Mouse (Mus musculus) kidney, adult 2 months (tissue): Measurements from ENCODE around the gene 6820408C15Rik. TPM values are rescaled to one million over a fixed set of nuclear protein-coding genes. Genes with fewer than 3 reads are reported as not detected.

Experiments
- DNase-seq: peaks from one replicate; pipeline ENCODE4 v3.0.0; 2021
- H3K27ac ChIP-seq: fragments of 200-500 bp; 2 replicates; pipeline ENCODE4 v1.5.1; 2012; ENCODE audit warnings: low read depth, low read length, control low read depth, inconsistent platforms; ENCODE audit not compliant: insufficient read depth
- H3K27me3 ChIP-seq: fragments of 200-500 bp; replicated peaks from 2 replicates; pipeline ENCODE4 v1.6.1; 2012; ENCODE audit warnings: mild to moderate bottlenecking, moderate library complexity, low read length, inconsistent platforms; ENCODE audit not compliant: control insufficient read depth, insufficient read depth
- H3K36me3 ChIP-seq: fragments of 200-500 bp; 2 replicates; pipeline ENCODE4 v1.6.1; 2012; ENCODE audit warnings: mild to moderate bottlenecking, moderate library complexity, low read length, inconsistent platforms; ENCODE audit not compliant: control insufficient read depth, insufficient read depth
- H3K4me1 ChIP-seq: fragments of 200-500 bp; 2 replicates; pipeline ENCODE4 v1.6.1; 2011; ENCODE audit warnings: low read length; ENCODE audit not compliant: control insufficient read depth, insufficient read depth
- H3K4me3 ChIP-seq: fragments of 200-500 bp; 2 replicates; pipeline ENCODE4 v1.5.1; 2011; ENCODE audit warnings: mild to moderate bottlenecking, low read depth, low read length, control low read depth; ENCODE audit not compliant: insufficient read depth
- CTCF ChIP-seq: fragments of 200-500 bp; conservative IDR thresholded peaks from 2 replicates; pipeline ENCODE4 v1.5.1; 2011; ENCODE audit warnings: low read depth, mild to moderate bottlenecking, control low read depth, low read length, moderate library complexity, mixed read lengths; ENCODE audit not compliant: insufficient read depth, insufficient read length
- POLR2A ChIP-seq: fragments of 200-500 bp; IDR thresholded peaks from one replicate; pipeline ENCODE4 v1.6.1; 2011; ENCODE audit warnings: low read depth, low read length, control low read depth
- WGBS: fragments of 180-500 bp; shearing (Covaris S2); methylation state at CpG from one replicate; pipeline ENCODE4 v1.1.7; 2018; 5-methylcytosine and 5-hydroxymethylcytosine counted together
- polyA plus RNA-seq: library from polyadenylated mRNA; depleted of rRNA; stranded (reverse); fragments of >200 nt; gene quantifications from 2 replicates; pipeline ENCODE4 v1.2.3, GENCODE M21; 2012

6820408C15Rik gene
- polyA plus RNA-seq, 1 experiment = 0.78 TPM

DNA sequence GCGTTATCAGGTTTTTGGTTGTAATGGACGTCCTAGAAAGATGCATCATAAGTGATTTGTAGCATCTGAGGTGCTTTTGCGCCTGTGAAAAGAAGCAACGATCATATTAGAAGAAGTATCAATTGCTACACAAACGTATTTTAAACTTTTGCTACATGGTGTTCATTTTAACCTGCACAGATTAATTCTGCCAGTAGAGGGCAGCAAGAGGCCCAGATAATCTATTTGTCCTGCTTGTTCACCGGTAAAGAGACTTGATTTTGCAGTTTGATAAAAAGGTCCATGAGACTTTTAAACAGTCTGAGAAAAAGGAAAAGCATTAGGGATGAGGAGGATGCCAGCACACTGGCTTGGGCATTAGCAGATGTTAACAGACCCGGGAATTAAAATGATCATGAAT, 55.6 kb downstream of the 6820408C15Rik start:
- 22% methylated on average over 7 of the region's 7 CpGs for WGBS
- Histone ChIP-seq H3K36me3 (no peaks in the 10 kb centered on the region), H3K4me3 (no peak overlapping the region), H3K27ac (no peak overlapping the region), H3K4me1 (no peaks in the 10 kb centered on the region), H3K27me3 (no peaks in the 10 kb centered on the region)
- TF ChIP-seq POLR2A (no peak), CTCF (0 out of 2 replicates have a peak, but pooled peaks have one; percentile 18)
- peak; percentile 72 for DNase-seq

DNA sequence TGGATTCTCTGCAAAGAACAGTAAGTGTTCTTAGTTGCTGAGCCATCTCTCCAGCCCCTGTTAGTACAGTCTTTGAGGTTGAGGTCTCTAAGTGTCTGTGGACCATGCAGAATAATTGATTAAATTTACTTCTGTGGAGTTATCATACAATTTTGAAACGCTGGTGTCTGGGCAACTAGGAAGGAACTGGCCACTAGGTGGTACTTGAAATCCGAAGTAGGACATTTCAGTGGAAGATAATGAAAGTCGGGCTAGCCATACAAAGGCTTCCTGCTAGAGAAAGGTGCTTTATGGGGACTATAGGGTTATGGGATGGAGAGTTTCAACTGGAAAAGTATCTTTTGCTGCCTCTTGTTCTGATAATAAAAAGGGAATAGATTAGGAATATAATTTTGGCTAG, 57.0 kb downstream of the 6820408C15Rik start:
- Histone ChIP-seq H3K27me3 (no peaks in the 10 kb centered on the region), H3K36me3 (no peaks in the 10 kb centered on the region), H3K4me3 (no peak overlapping the region), H3K27ac (no peak overlapping the region), H3K4me1 (no peaks in the 10 kb centered on the region)
- TF ChIP-seq CTCF (no peak), POLR2A (no peak)
- peak; percentile 42 for DNase-seq
- 15% methylated on average over 3 of the region's 3 CpGs for WGBS

DNA sequence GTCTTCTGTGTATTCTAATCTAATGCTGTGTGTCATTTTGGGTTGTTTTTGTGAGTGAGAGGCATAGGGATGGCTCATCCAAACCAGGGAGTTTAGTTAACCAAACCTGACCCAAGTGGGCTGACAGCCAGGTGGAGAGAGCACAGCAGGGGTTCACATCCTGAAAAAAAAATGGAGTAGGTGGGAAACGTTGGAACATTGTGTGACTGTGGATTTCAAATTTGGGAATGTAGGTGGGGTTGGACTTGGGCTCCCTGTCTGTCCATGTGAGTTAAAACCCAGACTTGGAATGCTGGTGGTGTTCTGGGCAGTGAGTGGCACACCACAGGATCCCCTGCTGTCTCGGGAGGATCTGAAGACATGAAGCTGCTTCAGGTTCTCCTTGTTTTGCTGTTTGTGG, 61.4 kb downstream of the 6820408C15Rik start, which contains the start of gene Defb20:
TSS of gene Defb20 (plus strand) at position 301 of the 400 bp plus-strand sequence.
- Histone ChIP-seq H3K27me3 (no peaks in the 10 kb centered on the region), H3K4me1 (no peaks in the 10 kb centered on the region), H3K4me3 (no peak within 1 kb of the TSS), H3K27ac (no peak within 1 kb of the TSS), H3K36me3 (no peaks in the 10 kb centered on the region)
- no peak for DNase-seq
- TF ChIP-seq POLR2A = no peak
- TF ChIP-seq CTCF = no peak
- 53% methylated on average over 2 of the region's 2 CpGs for whole genome bisulfite sequencing

DNA sequence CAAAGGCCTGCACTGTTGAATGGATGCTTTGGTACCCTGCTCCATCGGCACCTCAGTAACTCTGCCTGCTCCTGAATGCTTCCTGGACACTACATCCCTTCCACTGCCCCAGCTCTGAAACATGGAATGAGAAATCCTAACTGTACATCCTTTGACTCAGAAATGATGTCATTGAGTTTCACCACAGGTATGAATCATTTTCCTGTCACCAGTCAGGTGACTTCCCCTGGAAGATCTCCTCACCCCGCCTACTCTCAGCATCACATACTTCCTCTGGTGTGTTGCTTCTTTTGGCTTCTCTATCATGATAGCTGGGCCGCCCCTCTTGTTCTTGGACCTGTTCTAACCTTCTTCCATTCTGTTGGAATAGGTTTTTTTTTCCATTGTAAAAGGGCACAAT, 65.5 kb downstream of the 6820408C15Rik start:
- H3K27ac ChIP-seq = no peak overlapping the region
- no peaks in the 10 kb centered on the region for H3K36me3 ChIP-seq
- TF ChIP-seq CTCF (no peak), POLR2A (no peak)
- no peaks in the 10 kb centered on the region for H3K4me1 ChIP-seq
- H3K27me3 ChIP-seq = no peaks in the 10 kb centered on the region
- 87% methylated on average over 3 of the region's 3 CpGs for WGBS
- H3K4me3 ChIP-seq = no peak overlapping the region
- DNase-seq = no peak

DNA sequence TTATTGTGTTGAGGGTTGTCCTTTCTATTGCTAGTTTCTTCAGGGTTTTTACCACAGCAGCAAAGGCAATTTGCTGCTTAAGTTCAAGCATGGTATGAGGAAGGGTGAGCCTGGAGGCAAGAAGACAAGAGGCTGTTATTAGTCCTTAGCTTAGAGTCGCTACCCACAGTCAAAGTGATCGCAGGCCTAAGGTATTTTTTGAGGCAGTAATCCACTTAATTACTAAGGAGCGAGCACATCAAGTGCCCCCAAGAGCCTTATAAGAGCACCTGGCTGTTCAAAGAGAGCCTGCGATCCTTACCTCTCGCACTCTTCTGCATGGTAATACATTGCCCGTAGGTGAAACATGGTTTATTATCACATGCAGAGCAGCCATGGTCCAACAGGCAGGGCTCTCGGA, 66.3 kb downstream of the 6820408C15Rik start:
- Histone ChIP-seq H3K27me3 (no peaks in the 10 kb centered on the region), H3K36me3 (no peaks in the 10 kb centered on the region), H3K27ac (no peak overlapping the region), H3K4me3 (no peak overlapping the region), H3K4me1 (no peaks in the 10 kb centered on the region)
- no peak for TF ChIP-seq CTCF
- no peak for TF ChIP-seq POLR2A
- DNase-seq = no peak
- WGBS = 90% methylated on average over 7 of the region's 7 CpGs

DNA sequence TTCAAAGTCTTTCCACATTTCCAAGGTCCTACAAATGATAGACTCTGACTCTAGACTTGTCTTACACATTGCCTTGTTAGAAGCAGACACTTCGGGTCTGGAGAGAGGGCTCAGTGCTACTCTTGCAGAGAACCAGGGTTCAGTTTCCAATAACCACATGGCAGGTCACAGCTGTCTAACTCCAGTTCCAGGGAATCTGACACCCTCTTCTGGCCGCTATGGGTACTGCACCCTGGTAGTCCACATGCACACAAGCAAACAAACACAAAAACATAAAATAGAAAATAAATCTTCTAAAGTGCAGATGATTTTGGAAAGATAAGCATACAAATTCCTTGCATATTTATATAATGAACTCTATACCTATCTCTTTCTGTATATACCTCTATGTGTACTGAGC, 71.6 kb downstream of the 6820408C15Rik start:
- Histone ChIP-seq H3K27me3 (no peaks in the 10 kb centered on the region; the same call in 1 of the 2 replicates), H3K4me1 (no peaks in the 10 kb centered on the region), H3K36me3 (no peaks in the 10 kb centered on the region), H3K4me3 (no peak overlapping the region), H3K27ac (no peak overlapping the region)
- DNase-seq = no peak
- no peak for TF ChIP-seq CTCF
- TF ChIP-seq POLR2A = no peak
- WGBS = 83% methylated on average over 2 of the region's 2 CpGs

DNA sequence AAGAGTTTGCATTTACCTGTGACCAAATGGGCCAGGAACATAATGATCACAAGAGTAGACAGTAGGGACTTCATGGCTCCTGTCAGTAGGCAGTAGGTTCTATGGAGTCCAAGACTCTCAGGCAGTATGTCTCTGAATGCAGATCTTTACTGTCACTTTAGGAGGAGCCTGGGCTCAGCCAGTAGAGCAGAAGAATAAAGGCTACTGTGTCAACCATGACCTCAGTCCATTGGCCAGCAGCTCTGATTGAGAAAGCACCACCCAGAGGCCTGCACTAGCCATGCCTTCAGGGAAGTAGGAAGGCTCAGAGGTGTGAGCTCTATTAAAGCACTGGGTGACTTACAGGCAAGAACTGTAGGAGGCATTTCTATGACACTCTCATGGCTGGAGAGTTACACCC, 74.7 kb downstream of the 6820408C15Rik start, which contains the start of gene Defb22:
TSS of gene Defb22 (minus strand) at position 101 of the 400 bp plus-strand sequence.
- no peak within 1 kb of the TSS for H3K4me3 ChIP-seq
- H3K27ac ChIP-seq = no peak within 1 kb of the TSS
- no peaks in the 10 kb centered on the region; the same call in 1 of the 2 replicates for H3K27me3 ChIP-seq
- H3K36me3 ChIP-seq = no peaks in the 10 kb centered on the region
- no peak for DNase-seq
- H3K4me1 ChIP-seq = no peaks in the 10 kb centered on the region
- TF ChIP-seq POLR2A (no peak), CTCF (no peak)
